Mouse (Mus musculus): ENCODE measurements around the gene Ttc13.

- TF ChIP-seq CTCF (IDR thresholded peaks at IDR 0.05; ENCODE audit: low read depth) (no peak), EP300 (IDR thresholded peaks at IDR 0.05; ENCODE audit: low read depth) (no peak)
Measured at GRCm38 (mm10) chr8:124691706-124692105, 30.1 kb downstream of the Ttc13 start.
